ENCODE assay signal across 8 mouse cellular contexts in the genomic region with DNA sequence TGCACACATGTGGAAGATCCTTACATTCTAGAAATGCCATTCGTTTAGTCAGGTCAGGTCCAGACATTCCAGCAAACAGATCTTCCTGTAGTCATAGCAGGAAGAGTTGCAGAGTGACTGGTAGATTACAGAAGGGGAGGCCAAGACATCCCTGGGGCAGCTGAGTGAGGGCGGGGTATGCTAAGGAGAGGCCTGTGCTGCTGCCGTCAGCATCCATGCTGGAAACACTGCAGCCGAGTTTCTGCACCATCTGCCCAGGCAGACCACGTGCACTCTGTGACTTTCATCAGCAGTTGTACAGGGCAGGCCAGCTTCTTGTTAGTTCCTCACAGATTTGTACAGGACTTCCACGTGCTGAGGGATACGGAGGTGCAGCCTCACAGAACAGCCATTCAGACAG. TPM values are rescaled to one million over a fixed set of nuclear protein-coding genes. Genes with fewer than 3 reads are reported as not detected.
DNase-seq lines count a peak whose midpoint lies in the region; ATAC-seq and TF ChIP-seq lines count a peak whose summit lies in the region.

No protein-coding gene starts in this region.

- DNase-seq in forebrain, embryonic 11.5 days (ENCODE audit: low spot score), result no peak
- DNase-seq in CH12.LX (ENCODE audit: extremely low read depth), result peak; percentile 61
- DNase-seq in embryo, embryonic 11 days, result peak; percentile 37
- no peak for DNase-seq in adrenal gland, postnatal 36 days
- no peak for DNase-seq in ovary, postnatal 14 days (ENCODE audit: low spot score)

- TF ChIP-seq EP300 in CH12.LX (IDR thresholded peaks at IDR 0.05; ENCODE audit: low read length), result no peak

- 59% methylated on average over 7 of the region's 7 CpGs for WGBS in forebrain, embryonic 16.5 days
- 82% methylated on average over 7 of the region's 7 CpGs for WGBS in forebrain, embryonic 11.5 days
- 53% methylated on average over 7 of the region's 7 CpGs for WGBS in intestine, embryonic 16.5 days
- 44% methylated on average over 7 of the region's 7 CpGs for WGBS in stomach, embryonic 15.5 days

- peaks cover 6% of the 10 kb centered on the region for H3K79me2 ChIP-seq in CH12.LX (replicated peaks; ENCODE audit: control insufficient read depth, extremely low read depth, insufficient read depth, poor library complexity, severe bottlenecking)

- H3K9me3 ChIP-seq in forebrain, embryonic 16.5 days (ENCODE audit: control insufficient read depth, low read length), result no peaks in the 10 kb centered on the region
- no peaks in the 10 kb centered on the region for H3K9me3 ChIP-seq in forebrain, embryonic 11.5 days (ENCODE audit: control insufficient read depth, low read length)
- H3K9me3 ChIP-seq in CH12.LX (replicated peaks; ENCODE audit: low read length), result no peaks in the 10 kb centered on the region
- H3K9me3 ChIP-seq in intestine, embryonic 16.5 days (ENCODE audit: control insufficient read depth, low read length), result no peaks in the 10 kb centered on the region
- no peaks in the 10 kb centered on the region for H3K9me3 ChIP-seq in stomach, embryonic 15.5 days

- no peaks in the 10 kb centered on the region for H3K36me3 ChIP-seq in forebrain, embryonic 16.5 days (ENCODE audit: control insufficient read depth, insufficient read depth)
- no peaks in the 10 kb centered on the region for H3K36me3 ChIP-seq in forebrain, embryonic 11.5 days (ENCODE audit: control insufficient read depth, insufficient read depth, low read length)
- H3K36me3 ChIP-seq in CH12.LX (replicated peaks in 1 of 2; ENCODE audit: control insufficient read depth in 1 of 2, insufficient read depth in 1 of 2, low read length in 1 of 2), result peaks cover 3 to 36% of the 10 kb centered on the region in 2 experiments
- H3K36me3 ChIP-seq in intestine, embryonic 16.5 days (ENCODE audit: control insufficient read depth, insufficient read depth, low read length), result no peaks in the 10 kb centered on the region
- H3K36me3 ChIP-seq in stomach, embryonic 15.5 days, result no peaks in the 10 kb centered on the region

- TF ChIP-seq CTCF in CH12.LX (conservative IDR thresholded peaks at IDR 0.05 in 1 of 2, IDR thresholded peaks at IDR 0.05 in 1 of 2; ENCODE audit: low read depth in 2 of 2, low read length in 2 of 2), result no peak

- no peak for TF ChIP-seq POLR2A in CH12.LX (IDR thresholded peaks at IDR 0.05; ENCODE audit: low read depth, low read length)

- in situ Hi-C loops in CH12.LX (cut with MboI; ENCODE audit: low pct_ligation_motif_present, low pct_unique_long_range_greater_than_20kb, low sequenced_read_pairs), result no loop called here

- no peak overlapping the region for H3K4me3 ChIP-seq in forebrain, embryonic 16.5 days (replicated peaks; ENCODE audit: low read length)
- H3K4me3 ChIP-seq in forebrain, embryonic 11.5 days (ENCODE audit: low read depth, low read length), result no peak overlapping the region
- H3K4me3 ChIP-seq in CH12.LX (replicated peaks in 1 of 3; ENCODE audit: low read depth in 2 of 3, low read length in 2 of 3, poor library complexity in 1 of 3), result no peak overlapping the region
- H3K4me3 ChIP-seq in intestine, embryonic 16.5 days (ENCODE audit: low read length), result no peak overlapping the region
- H3K4me3 ChIP-seq in stomach, embryonic 15.5 days (replicated peaks), result no peak overlapping the region

- ATAC-seq in forebrain, embryonic 16.5 days, result 0 out of 2 replicates have a peak, but pooled peaks have one; percentile 26
- ATAC-seq in forebrain, embryonic 11.5 days (replicated peaks; ENCODE audit: low FRiP score), result no peak
- peak; percentile 64 for ATAC-seq in intestine, embryonic 16.5 days
- ATAC-seq in stomach, embryonic 15.5 days (ENCODE audit: insufficient read depth, low FRiP score, low read depth), result peak; percentile 59; the same call in 1 of the 2 replicates

- no peak overlapping the region for H3K27ac ChIP-seq in forebrain, embryonic 16.5 days (ENCODE audit: low read length)
- H3K27ac ChIP-seq in forebrain, embryonic 11.5 days (ENCODE audit: low read depth, low read length), result no peak overlapping the region
- no peak overlapping the region for H3K27ac ChIP-seq in CH12.LX (ENCODE audit: insufficient read depth, low read depth)
- no peak overlapping the region for H3K27ac ChIP-seq in intestine, embryonic 16.5 days (ENCODE audit: low read length)
- H3K27ac ChIP-seq in stomach, embryonic 15.5 days, result no peak overlapping the region

- TF ChIP-seq RAD21 in CH12.LX (IDR thresholded peaks at IDR 0.05; ENCODE audit: low read depth, low read length), result no peak

- no peak overlapping the region for H3K9ac ChIP-seq in forebrain, embryonic 16.5 days (replicated peaks; ENCODE audit: low read depth, low read length)
- no peak overlapping the region for H3K9ac ChIP-seq in forebrain, embryonic 11.5 days (ENCODE audit: low read length)
- no peak overlapping the region for H3K9ac ChIP-seq in CH12.LX (ENCODE audit: insufficient read depth, low read depth)
- H3K9ac ChIP-seq in intestine, embryonic 16.5 days (ENCODE audit: low read depth, low read length), result no peak overlapping the region
- H3K9ac ChIP-seq in stomach, embryonic 15.5 days, result no peak overlapping the region

- H3K4me1 ChIP-seq in forebrain, embryonic 16.5 days (replicated peaks; ENCODE audit: control insufficient read depth, insufficient read depth, low read length), result peaks cover 19% of the 10 kb centered on the region
- peaks cover 9% of the 10 kb centered on the region; the same call in 1 of the 2 replicates for H3K4me1 ChIP-seq in forebrain, embryonic 11.5 days (replicated peaks; ENCODE audit: control insufficient read depth, insufficient read depth, low read length)
- H3K4me1 ChIP-seq in CH12.LX (ENCODE audit: control insufficient read depth in 1 of 2, insufficient read depth in 2 of 2), result peaks cover 29 to 96% of the 10 kb centered on the region in 2 experiments
- peaks cover 3% of the 10 kb centered on the region; the same call in 1 of the 2 replicates for H3K4me1 ChIP-seq in intestine, embryonic 16.5 days (ENCODE audit: control insufficient read depth, insufficient read depth, low read length)
- no peaks in the 10 kb centered on the region for H3K4me1 ChIP-seq in stomach, embryonic 15.5 days

- H3K27me3 ChIP-seq in forebrain, embryonic 16.5 days (replicated peaks; ENCODE audit: control insufficient read depth, insufficient read depth, low read length), result no peaks in the 10 kb centered on the region
- no peaks in the 10 kb centered on the region for H3K27me3 ChIP-seq in forebrain, embryonic 11.5 days (ENCODE audit: control insufficient read depth, insufficient read depth, low read length)
- no peaks in the 10 kb centered on the region for H3K27me3 ChIP-seq in CH12.LX (replicated peaks)
- H3K27me3 ChIP-seq in intestine, embryonic 16.5 days (replicated peaks; ENCODE audit: control insufficient read depth, insufficient read depth, low read length), result no peaks in the 10 kb centered on the region
- H3K27me3 ChIP-seq in stomach, embryonic 15.5 days (replicated peaks), result no peaks in the 10 kb centered on the region

- no peak overlapping the region for H3K4me2 ChIP-seq in forebrain, embryonic 16.5 days (ENCODE audit: low read length)
- H3K4me2 ChIP-seq in forebrain, embryonic 11.5 days (ENCODE audit: low read depth, low read length, severe bottlenecking), result no peak overlapping the region
- no peak overlapping the region for H3K4me2 ChIP-seq in CH12.LX (ENCODE audit: insufficient read depth, low read depth, poor library complexity, severe bottlenecking)
- H3K4me2 ChIP-seq in intestine, embryonic 16.5 days (ENCODE audit: low read depth, low read length), result no peak overlapping the region
- no peak overlapping the region for H3K4me2 ChIP-seq in stomach, embryonic 15.5 days

- dilution Hi-C loops in CH12.LX (cut with MboI; ENCODE audit: extremely low pct_ligation_motif_present, extremely low pct_unique_long_range_greater_than_20kb, low sequenced_read_pairs), result no loop called here

TF ChIP-seq in CH12.LX, 34 proteins besides CTCF, POLR2A, EP300 and RAD21 (continues in another document):
- TF ChIP-seq RCOR1 (conservative IDR thresholded peaks at IDR 0.05; ENCODE audit: low read depth, low read length) (no peak), POLR2AphosphoS2 (IDR thresholded peaks at IDR 0.05; ENCODE audit: low read depth, low read length) (no peak), TBP (conservative IDR thresholded peaks at IDR 0.05; ENCODE audit: low read depth, low read length) (no peak), ETS1 (conservative IDR thresholded peaks at IDR 0.05; ENCODE audit: low read depth, low read length) (peak; percentile 36; the same call in 1 of the 2 replicates), NRF1 (IDR thresholded peaks at IDR 0.05; ENCODE audit: low read depth, low read length) (no peak), ZMIZ1 (IDR thresholded peaks at IDR 0.05; ENCODE audit: low read depth, low read length) (no peak), ZNF384 (IDR thresholded peaks at IDR 0.05; ENCODE audit: low read depth, low read length) (no peak), MYC (IDR thresholded peaks at IDR 0.05; ENCODE audit: low read depth, low read length) (peak; percentile 64; the same call in 1 of the 2 replicates), TCF12 (IDR thresholded peaks at IDR 0.05; ENCODE audit: low read depth, low read length) (no peak), KAT2A (IDR thresholded peaks at IDR 0.05; ENCODE audit: insufficient replicate concordance, low read length) (no peak), USF1 (IDR thresholded peaks at IDR 0.05; ENCODE audit: low read depth, low read length) (no peak), MAX (IDR thresholded peaks at IDR 0.05; ENCODE audit: low read length) (peak; percentile 85)

RNA-seq across cellular contexts. Expression of gene Snx30, which starts 17.8 kb away (rescaled TPM):
- 8.5 and 8.9 TPM in 2 replicates for polyA plus RNA-seq in forebrain, embryonic 16.5 days (2015; fragmentation: Nextera tagmentation; extraction: Ambion mirVana)
- 8.8 and 8.9 TPM in 2 replicates for polyA plus RNA-seq in forebrain, embryonic 11.5 days (2014; fragmentation: Nextera tagmentation; extraction: Ambion mirVana)
- 8.1 and 8.4 TPM in 2 replicates for total RNA-seq in CH12.LX (2012; rRNA removed)
- 7.9 and 9.7 TPM in 2 replicates for total RNA-seq in CH12.LX (2014; rRNA removed)
- 15.9 and 16.9 TPM in 2 replicates for polyA plus RNA-seq in CH12.LX (2012; ENCODE audit: insufficient read length, low read depth)
- polyA plus RNA-seq in intestine, embryonic 16.5 days (2015; fragmentation: Nextera tagmentation; extraction: Ambion mirVana), result 4.3 and 5.2 TPM in 2 replicates
- polyA plus RNA-seq in stomach, embryonic 15.5 days (2015; fragmentation: Nextera tagmentation; extraction: Ambion mirVana), result 7.3 and 8.6 TPM in 2 replicates
- total RNA-seq in adrenal gland, postnatal 36 days (2021), result 1 to 10 TPM; 5.7 to 6.0 TPM

RNA-seq across cellular contexts. Expression of gene Inip, which starts 22.1 kb away (rescaled TPM):
- polyA plus RNA-seq in forebrain, embryonic 16.5 days (2015; fragmentation: Nextera tagmentation; extraction: Ambion mirVana), result 73.6 and 81.3 TPM in 2 replicates
- polyA plus RNA-seq in forebrain, embryonic 11.5 days (2014; fragmentation: Nextera tagmentation; extraction: Ambion mirVana), result 102 and 114 TPM in 2 replicates
- total RNA-seq in CH12.LX (2012; rRNA removed), result 24.3 and 28.9 TPM in 2 replicates
- total RNA-seq in CH12.LX (2014; rRNA removed), result 67.1 and 73.2 TPM in 2 replicates
- 32.5 and 38.5 TPM in 2 replicates for polyA plus RNA-seq in CH12.LX (2012; ENCODE audit: insufficient read length, low read depth)
- polyA plus RNA-seq in intestine, embryonic 16.5 days (2015; fragmentation: Nextera tagmentation; extraction: Ambion mirVana), result 33.3 and 37.6 TPM in 2 replicates
- 44.0 and 46.9 TPM in 2 replicates for polyA plus RNA-seq in stomach, embryonic 15.5 days (2015; fragmentation: Nextera tagmentation; extraction: Ambion mirVana)
- total RNA-seq in adrenal gland, postnatal 36 days (2021), result 10 to 100 TPM; 14.0 to 18.1 TPM

Comparison
In these comparisons a context has a peak if more than half of its experiments do, and no peak if none do; other contexts are left out.
1. DNase-seq: peak in CH12.LX (single experiment) and embryo, embryonic 11 days (single experiment); none in forebrain, embryonic 11.5 days (single experiment), adrenal gland, postnatal 36 days (0 of 2) and ovary, postnatal 14 days (single experiment).